ENCODE assay signal across 8 mouse cellular contexts in the genomic region with DNA sequence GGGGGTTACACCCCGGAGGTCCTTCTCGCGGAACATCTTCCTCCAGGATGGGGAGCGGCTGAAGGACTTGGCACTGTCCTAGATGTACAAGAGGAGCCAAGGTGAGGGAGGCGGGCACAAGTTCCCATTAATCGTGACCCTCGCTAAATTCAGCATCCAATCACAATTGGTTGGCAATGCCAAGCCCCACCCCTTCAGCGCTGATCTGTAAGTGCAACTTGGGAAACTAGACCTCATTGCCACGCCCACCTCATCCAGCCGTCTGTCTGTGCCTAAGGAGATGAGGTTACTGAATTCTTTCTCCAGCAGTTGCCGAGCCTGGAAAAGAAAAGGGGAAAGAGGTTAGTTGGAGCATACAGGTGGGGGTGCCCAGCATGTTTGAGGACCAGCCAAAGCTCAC. TPM values are rescaled to one million over a fixed set of nuclear protein-coding genes. Genes with fewer than 3 reads are reported as not detected.
A peak's percentile ranks its signal among the peaks of the same experiment; 100 is the strongest.
DNase-seq lines count a peak whose midpoint lies in the region; ATAC-seq and TF ChIP-seq lines count a peak whose summit lies in the region.

No protein-coding gene starts in this region.

- H3K4me1 ChIP-seq in heart, embryonic 13.5 days: peaks cover 52% of the 10 kb centered on the region
- H3K4me1 ChIP-seq in kidney, postnatal 0 days (replicated peaks; ENCODE audit: insufficient read depth, low read length): peaks cover 25% of the 10 kb centered on the region
- H3K4me1 ChIP-seq in stomach, embryonic 15.5 days: peaks cover 38% of the 10 kb centered on the region

- peak overlapping the region; percentile 56 for H3K27ac ChIP-seq in heart, embryonic 13.5 days (replicated peaks)
- H3K27ac ChIP-seq in kidney, postnatal 0 days: peak overlapping the region; percentile 31; the same call in 1 of the 2 replicates
- peak overlapping the region; percentile 51 for H3K27ac ChIP-seq in stomach, embryonic 15.5 days

- WGBS in heart, embryonic 13.5 days: 2% methylated on average over 11 of the region's 11 CpGs
- WGBS in kidney, postnatal 0 days: under 1% methylated on average over 11 of the region's 11 CpGs
- 3% methylated on average over 11 of the region's 11 CpGs for WGBS in stomach, embryonic 15.5 days

- H3K36me3 ChIP-seq in heart, embryonic 13.5 days: no peaks in the 10 kb centered on the region
- H3K36me3 ChIP-seq in kidney, postnatal 0 days (ENCODE audit: insufficient read depth, low read length): no peaks in the 10 kb centered on the region
- no peaks in the 10 kb centered on the region for H3K36me3 ChIP-seq in stomach, embryonic 15.5 days

- peak overlapping the region; percentile 79 for H3K4me2 ChIP-seq in heart, embryonic 13.5 days
- H3K4me2 ChIP-seq in kidney, postnatal 0 days (ENCODE audit: low read length): peak overlapping the region; percentile 71
- peak overlapping the region; percentile 91 for H3K4me2 ChIP-seq in stomach, embryonic 15.5 days

- TF ChIP-seq CTCF in kidney, postnatal 0 days (IDR thresholded peaks at IDR 0.05; ENCODE audit: low read depth): no peak

- H3K9ac ChIP-seq in heart, embryonic 13.5 days: peak overlapping the region; percentile 82
- 0 out of 2 replicates have a peak overlapping the region, but pooled peaks have one; percentile 36 for H3K9ac ChIP-seq in kidney, postnatal 0 days (ENCODE audit: low read depth, low read length)
- H3K9ac ChIP-seq in stomach, embryonic 15.5 days: no peak overlapping the region

- no peaks in the 10 kb centered on the region for H3K9me3 ChIP-seq in heart, embryonic 13.5 days
- H3K9me3 ChIP-seq in kidney, postnatal 0 days (replicated peaks; ENCODE audit: low read length): no peaks in the 10 kb centered on the region
- H3K9me3 ChIP-seq in stomach, embryonic 15.5 days: no peaks in the 10 kb centered on the region

- DNase-seq in spleen, postnatal 10 days (ENCODE audit: low spot score in 2 of 2): peak; percentile 17 to 51
- no peak for DNase-seq in spleen, postnatal 14 days (ENCODE audit: low spot score in 2 of 2)
- DNase-seq in embryo, embryonic 11 days: peak; percentile 88
- DNase-seq in kidney, postnatal 0 days (ENCODE audit: low spot score): peak; percentile 83
- peak; percentile 83 for DNase-seq in lung, postnatal 36 days
- no peak for DNase-seq in layer of hippocampus, postnatal 14 days (ENCODE audit: low spot score in 2 of 2)

- peak overlapping the region; percentile 60 for H3K4me3 ChIP-seq in heart, embryonic 13.5 days
- peak overlapping the region; percentile 35 for H3K4me3 ChIP-seq in kidney, postnatal 0 days (replicated peaks; ENCODE audit: low read depth, low read length)
- peak overlapping the region; percentile 58 for H3K4me3 ChIP-seq in stomach, embryonic 15.5 days (replicated peaks)

- ATAC-seq in heart, embryonic 13.5 days (ENCODE audit: extremely low read depth, insufficient number of reproducible peaks, low FRiP score, low TSS enrichment): no peak
- ATAC-seq in kidney, postnatal 0 days (replicated peaks; ENCODE audit: low FRiP score, low read depth): no peak
- ATAC-seq in stomach, embryonic 15.5 days (ENCODE audit: insufficient read depth, low FRiP score, low read depth): no peak

- peaks cover 20% of the 10 kb centered on the region for H3K27me3 ChIP-seq in heart, embryonic 13.5 days (replicated peaks)
- H3K27me3 ChIP-seq in kidney, postnatal 0 days (ENCODE audit: insufficient read depth, low read length): no peaks in the 10 kb centered on the region
- no peaks in the 10 kb centered on the region for H3K27me3 ChIP-seq in stomach, embryonic 15.5 days (replicated peaks)

RNA-seq across cellular contexts. Expression of a gene that starts 5.6 kb away (rescaled TPM):
- 24.2 and 27.7 TPM in 2 replicates for polyA plus RNA-seq in heart, embryonic 13.5 days (2015; fragmentation: Nextera tagmentation; extraction: Ambion mirVana)
- 0.75 and 1.1 TPM in 2 replicates for polyA plus RNA-seq in kidney, postnatal 0 days (2015; fragmentation: Nextera tagmentation; extraction: Ambion mirVana)
- polyA plus RNA-seq in stomach, embryonic 15.5 days (2015; fragmentation: Nextera tagmentation; extraction: Ambion mirVana): 1.4 and 1.5 TPM in 2 replicates
- total RNA-seq in layer of hippocampus, postnatal 14 days (2021): under 1 TPM; 0.50 to 0.69 TPM

RNA-seq across cellular contexts. Expression of a gene that starts 7.1 kb away (rescaled TPM):
- 12.7 and 13.5 TPM in 2 replicates for polyA plus RNA-seq in heart, embryonic 13.5 days (2015; fragmentation: Nextera tagmentation; extraction: Ambion mirVana)
- 14.4 and 15.9 TPM in 2 replicates for polyA plus RNA-seq in kidney, postnatal 0 days (2015; fragmentation: Nextera tagmentation; extraction: Ambion mirVana)
- polyA plus RNA-seq in stomach, embryonic 15.5 days (2015; fragmentation: Nextera tagmentation; extraction: Ambion mirVana): 23.9 and 26.9 TPM in 2 replicates
- total RNA-seq in layer of hippocampus, postnatal 14 days (2021): 10 to 100 TPM; 14.8 to 15.5 TPM

RNA-seq across cellular contexts. Expression of a gene that starts 26.1 kb away (rescaled TPM):
- 2.3 and 2.9 TPM in 2 replicates for polyA plus RNA-seq in heart, embryonic 13.5 days (2015; fragmentation: Nextera tagmentation; extraction: Ambion mirVana)
- polyA plus RNA-seq in kidney, postnatal 0 days (2015; fragmentation: Nextera tagmentation; extraction: Ambion mirVana): 4.3 and 5.4 TPM in 2 replicates
- 4.8 and 5.6 TPM in 2 replicates for polyA plus RNA-seq in stomach, embryonic 15.5 days (2015; fragmentation: Nextera tagmentation; extraction: Ambion mirVana)
- 100 to 1,000 TPM; 133 TPM for total RNA-seq in layer of hippocampus, postnatal 14 days (2021)

RNA-seq across cellular contexts. Expression of a gene that starts 29.7 kb away (rescaled TPM):
- 1.0 and 1.2 TPM in 2 replicates for polyA plus RNA-seq in heart, embryonic 13.5 days (2015; fragmentation: Nextera tagmentation; extraction: Ambion mirVana)
- 1.2 and 1.6 TPM in 2 replicates for polyA plus RNA-seq in kidney, postnatal 0 days (2015; fragmentation: Nextera tagmentation; extraction: Ambion mirVana)
- polyA plus RNA-seq in stomach, embryonic 15.5 days (2015; fragmentation: Nextera tagmentation; extraction: Ambion mirVana): 3.5 and 4.0 TPM in 2 replicates
- 100 to 1,000 TPM; 148 to 157 TPM for total RNA-seq in layer of hippocampus, postnatal 14 days (2021)

RNA-seq across cellular contexts. Expression of a gene that starts 54.9 kb away (rescaled TPM):
- polyA plus RNA-seq in heart, embryonic 13.5 days (2015; fragmentation: Nextera tagmentation; extraction: Ambion mirVana): 136 and 140 TPM in 2 replicates
- 148 and 163 TPM in 2 replicates for polyA plus RNA-seq in kidney, postnatal 0 days (2015; fragmentation: Nextera tagmentation; extraction: Ambion mirVana)
- polyA plus RNA-seq in stomach, embryonic 15.5 days (2015; fragmentation: Nextera tagmentation; extraction: Ambion mirVana): 225 and 247 TPM in 2 replicates
- 100 to 1,000 TPM; 386 to 456 TPM for total RNA-seq in layer of hippocampus, postnatal 14 days (2021)

Comparison
In these comparisons a context has a peak if more than half of its experiments do, and no peak if none do; other contexts are left out.
1. DNase-seq: peak in spleen, postnatal 10 days (2 of 2), embryo, embryonic 11 days (single experiment), kidney, postnatal 0 days (single experiment) and lung, postnatal 36 days (single experiment); none in spleen, postnatal 14 days (0 of 2) and layer of hippocampus, postnatal 14 days (0 of 2).
2. Peak in every context shown above with its lines, with median percentiles within 50 percentile points of each other: H3K27ac ChIP-seq, H3K4me2 ChIP-seq and H3K4me3 ChIP-seq.